Mouse (Mus musculus): Measurements from ENCODE around the gene Muc15. TPM values are rescaled to one million over a fixed set of nuclear protein-coding genes. Genes with fewer than 3 reads are reported as not detected.

Gene Muc15
- total RNA-seq (2015): not detected in 2 replicates
- total RNA-seq (2017): not detected in 2 replicates

DNA sequence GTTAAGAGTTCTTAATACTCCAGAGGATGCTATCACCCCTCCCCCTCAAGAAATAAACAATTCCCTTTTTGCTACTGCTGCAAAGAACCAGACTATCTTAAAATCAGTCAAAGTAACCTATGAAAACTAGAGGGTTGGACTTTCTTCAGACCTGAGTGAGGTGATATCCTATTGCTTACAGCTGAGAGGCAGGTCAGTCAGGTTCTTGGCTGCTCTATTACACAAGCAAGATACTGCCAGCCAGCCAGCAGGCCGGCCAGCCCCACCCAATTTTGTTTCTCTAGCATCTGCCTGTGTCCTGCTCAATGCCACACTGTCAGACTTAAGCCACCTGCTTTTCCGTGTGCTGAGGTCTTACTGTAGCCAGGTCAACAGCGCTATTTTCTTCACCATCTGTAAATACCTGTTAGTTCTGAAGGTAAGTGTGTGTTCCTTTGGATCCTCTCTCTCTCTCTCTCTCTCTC is at the start of gene Muc15:
Gene Muc15, plus strand, starts transcription at position 51 of the 464 bp plus-strand sequence.
- no peak for ATAC-seq (replicated peaks; ENCODE audit: poor library complexity)

DNA sequence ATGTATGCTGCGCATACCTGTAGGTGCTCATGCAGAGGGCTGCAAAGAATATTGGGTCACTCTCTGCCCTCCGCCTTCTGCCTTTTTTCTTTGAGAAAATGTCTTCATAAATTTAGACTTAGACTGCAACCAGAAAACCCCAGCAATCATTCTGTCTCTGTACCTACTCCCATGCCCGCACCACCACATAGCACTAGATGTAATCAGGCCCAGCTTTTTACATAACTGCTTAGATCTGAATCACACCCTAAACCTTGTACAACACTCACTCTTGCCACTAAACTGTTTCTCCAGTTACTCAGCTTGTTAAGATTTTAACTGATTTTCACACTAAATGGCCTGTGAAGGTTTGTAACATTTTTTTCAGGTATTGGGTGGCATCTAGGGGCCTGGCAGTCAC is 11.7 kb upstream of the Muc15 start:
- no peak for ATAC-seq (replicated peaks; ENCODE audit: poor library complexity)

DNA sequence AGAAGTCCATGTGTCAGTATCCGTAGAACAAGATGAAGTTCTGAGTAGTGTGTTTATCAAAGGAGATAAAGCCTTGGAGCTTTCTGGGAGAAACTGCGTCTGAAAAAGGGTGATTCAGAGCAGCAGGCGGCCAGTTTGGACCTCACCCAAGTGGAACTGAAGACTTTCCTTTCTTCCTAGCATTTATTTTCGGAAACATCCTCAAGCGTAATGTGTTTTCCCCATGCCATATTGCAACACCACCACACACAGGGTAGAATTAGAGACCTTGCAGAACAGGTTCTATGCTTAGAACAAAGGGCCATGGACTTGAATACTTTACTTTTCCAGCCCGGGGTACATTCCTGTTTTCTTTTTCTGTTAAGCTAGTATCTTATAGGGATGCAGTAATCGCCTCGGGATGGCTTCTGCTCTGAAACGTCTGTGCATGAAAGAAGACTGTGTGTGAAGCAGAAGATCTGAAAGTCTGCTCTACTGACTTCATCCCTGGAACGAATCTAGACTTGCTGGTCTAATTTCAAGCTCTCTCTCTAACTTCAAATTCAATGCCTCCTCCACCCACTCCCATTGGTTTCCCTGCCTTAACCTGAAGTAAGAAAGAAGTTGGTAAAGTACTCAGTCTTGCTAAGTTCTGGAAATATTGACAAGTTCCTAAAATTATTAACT is 11.0 kb upstream of the Muc15 start:
- ATAC-seq (replicated peaks; ENCODE audit: poor library complexity): no peak

DNA sequence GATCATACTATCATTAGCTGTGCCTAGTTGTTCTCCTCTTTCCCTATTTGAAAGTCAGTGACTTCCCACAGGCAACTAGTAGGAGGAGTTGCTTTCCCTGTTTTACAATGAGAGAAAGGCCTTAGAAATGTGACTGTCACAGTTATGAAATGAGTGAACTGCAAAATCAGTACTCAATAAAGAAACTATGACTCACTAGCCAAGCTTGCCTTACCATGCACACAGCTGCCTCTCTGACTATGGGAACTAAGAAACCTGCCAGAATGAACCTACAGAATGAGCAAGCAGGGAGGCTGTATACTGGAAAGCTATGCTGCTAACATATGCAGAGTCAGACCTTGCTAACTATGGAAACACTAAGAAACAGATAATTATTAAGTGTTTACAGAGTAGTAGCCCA is 2.1 kb upstream of the Muc15 start:
- ATAC-seq (replicated peaks; ENCODE audit: poor library complexity): no peak

DNA sequence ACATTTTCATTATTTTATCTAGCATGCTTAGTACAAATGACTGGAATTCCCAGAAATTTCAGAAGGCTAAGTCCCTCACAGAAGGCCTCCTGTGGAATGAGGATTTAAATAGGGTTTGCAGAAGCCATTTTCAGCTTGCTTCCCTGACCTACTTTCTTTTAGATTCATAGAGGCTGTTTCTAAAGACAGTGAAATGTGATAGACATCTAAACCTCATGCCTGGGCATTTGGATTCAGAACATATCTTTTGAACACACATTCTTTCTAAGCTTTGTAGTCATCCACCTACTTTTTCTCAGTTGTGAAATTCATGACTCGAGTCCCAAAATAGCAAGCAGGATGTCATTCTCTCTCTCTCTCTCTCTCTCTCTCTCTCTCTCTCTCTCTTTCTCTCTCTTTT is 1.1 kb downstream of the Muc15 start:
- no peak for ATAC-seq (replicated peaks; ENCODE audit: poor library complexity)

DNA sequence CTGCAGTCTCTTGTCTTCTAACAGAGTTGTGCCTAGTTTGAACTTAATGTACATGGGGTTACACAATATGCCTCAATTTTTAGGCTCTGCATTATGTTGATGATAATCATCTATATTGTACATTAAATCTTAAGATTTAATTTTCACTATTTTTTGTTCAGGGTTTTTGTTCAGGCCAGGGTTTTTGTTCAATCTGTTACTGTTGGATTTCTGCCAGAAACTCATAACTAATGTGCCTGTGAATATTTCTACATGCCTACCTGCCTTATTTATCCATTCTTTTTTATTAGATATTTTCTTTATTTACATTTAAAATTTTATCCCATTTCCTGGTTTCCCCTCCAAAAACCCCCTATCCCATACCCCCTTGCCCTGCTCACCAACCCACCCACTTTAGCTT is 5.0 kb downstream of the Muc15 start:
- ATAC-seq (replicated peaks; ENCODE audit: poor library complexity): no peak

DNA sequence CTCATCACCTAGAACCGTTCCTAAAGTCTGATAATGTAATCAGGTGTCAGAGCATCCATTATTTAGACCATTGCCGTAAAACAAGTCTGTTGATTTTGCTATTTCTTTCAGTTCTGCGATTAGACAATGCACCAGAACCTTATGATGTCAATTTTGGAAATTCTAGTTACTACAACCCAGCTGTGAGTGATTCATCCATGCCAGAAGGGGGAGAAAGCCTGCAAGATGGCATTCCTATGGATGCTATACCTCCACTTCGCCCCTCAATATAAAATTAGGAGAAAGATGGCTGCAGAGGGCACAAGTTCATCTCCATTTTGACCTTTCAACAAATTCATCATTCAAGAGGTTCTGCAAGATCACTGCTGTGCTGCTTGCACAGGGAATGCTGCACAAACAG is 16.1 kb downstream of the Muc15 start:
- no peak for ATAC-seq (replicated peaks; ENCODE audit: poor library complexity)

DNA sequence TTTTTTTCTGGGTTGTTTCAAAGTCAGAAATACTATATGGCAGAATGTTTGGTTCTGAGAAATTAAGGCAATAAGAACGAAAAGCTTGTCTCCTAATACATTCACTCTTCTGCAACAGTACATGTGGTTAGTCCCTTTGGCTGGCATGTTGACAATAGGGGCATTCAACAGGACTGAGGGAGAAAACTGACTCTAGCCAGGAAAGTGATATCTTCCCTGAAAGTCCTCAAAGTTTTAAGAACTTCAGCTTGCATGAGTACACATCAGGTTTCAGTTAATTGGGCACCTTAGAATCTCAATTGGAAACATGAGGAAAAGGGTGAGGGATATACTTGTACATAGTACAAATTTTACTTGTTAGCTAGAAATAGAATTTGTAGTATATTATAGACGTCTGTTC is 16.8 kb downstream of the Muc15 start:
- no peak for ATAC-seq (replicated peaks; ENCODE audit: poor library complexity)

DNA sequence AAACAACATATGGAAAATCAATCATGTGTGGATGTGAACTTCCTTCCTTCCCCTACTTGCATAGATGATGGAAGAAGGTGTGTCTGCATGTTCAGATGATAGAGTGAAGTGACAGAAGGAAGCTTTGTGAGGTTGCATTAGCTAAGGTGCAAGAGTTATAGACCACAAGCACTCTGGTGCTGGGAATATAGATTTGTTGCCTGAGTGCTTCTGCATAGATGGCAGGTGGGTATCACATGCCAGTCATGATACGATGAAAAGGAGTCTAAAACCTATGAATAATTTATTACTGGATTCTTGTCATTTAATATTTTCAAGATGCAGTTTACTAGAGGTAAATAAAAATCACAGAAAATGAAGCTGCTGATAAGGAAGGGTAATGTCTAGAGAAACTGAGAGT is 18.6 kb downstream of the Muc15 start:
- no peak for ATAC-seq (replicated peaks; ENCODE audit: poor library complexity)

DNA sequence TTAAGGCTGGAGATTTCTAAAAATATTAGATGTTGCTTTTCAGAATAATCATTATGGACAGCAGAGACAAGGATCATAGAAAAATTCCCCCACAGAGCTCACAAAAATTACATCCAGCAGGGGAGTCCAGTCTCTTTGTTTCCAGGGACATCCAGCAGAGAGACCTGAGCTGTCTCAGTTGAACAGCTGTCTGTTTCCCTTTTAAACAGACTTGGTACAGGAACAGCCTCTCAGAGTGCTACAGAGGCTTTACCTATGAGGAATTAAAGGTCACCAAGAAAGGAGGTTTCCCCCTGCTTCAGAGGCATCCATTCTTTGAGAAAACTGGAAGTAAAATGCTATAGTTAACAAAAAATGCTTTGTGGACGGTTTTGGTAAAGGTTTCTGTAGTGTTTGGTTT is 19.4 kb downstream of the Muc15 start:
- no peak for ATAC-seq (replicated peaks; ENCODE audit: poor library complexity)

DNA sequence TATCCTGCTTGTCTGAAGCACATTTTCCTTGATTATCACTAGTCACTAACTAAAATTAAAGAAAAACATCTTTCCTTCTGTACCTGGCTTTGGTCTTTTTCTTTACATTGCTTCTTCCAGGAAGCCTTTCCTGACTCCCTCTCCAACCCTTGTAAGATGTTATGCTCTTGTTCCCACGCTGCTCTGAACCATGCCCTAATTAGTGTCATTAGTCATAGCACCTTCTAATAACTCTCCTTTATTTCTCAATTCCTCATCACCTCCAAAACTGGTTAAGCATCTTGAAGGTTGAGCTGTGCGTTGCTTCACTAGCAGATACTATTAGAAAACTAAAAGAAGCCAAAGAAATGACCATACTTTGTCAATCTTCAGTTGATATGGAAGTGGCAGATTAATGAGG is 36.4 kb downstream of the Muc15 start:
- ATAC-seq (replicated peaks; ENCODE audit: poor library complexity): no peak

DNA sequence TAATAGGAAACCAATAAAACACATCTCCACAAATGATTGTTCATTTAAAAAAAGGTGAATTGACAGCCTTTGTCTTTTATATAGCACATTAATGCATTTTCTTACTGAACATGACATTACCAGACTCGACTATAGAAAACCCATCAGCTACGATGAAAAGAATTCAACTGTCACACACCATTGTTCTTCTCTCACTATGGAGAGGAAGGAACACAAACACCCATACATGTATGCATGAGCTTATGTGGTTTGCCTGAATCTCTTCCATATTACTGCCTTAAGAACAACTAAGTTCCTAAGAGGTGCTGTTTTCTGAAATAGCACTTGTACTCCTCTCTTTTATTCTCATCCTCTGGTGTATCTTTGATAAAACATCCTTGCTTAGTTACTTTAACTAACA is 38.3 kb downstream of the Muc15 start:
- no peak for ATAC-seq (replicated peaks; ENCODE audit: poor library complexity)

DNA sequence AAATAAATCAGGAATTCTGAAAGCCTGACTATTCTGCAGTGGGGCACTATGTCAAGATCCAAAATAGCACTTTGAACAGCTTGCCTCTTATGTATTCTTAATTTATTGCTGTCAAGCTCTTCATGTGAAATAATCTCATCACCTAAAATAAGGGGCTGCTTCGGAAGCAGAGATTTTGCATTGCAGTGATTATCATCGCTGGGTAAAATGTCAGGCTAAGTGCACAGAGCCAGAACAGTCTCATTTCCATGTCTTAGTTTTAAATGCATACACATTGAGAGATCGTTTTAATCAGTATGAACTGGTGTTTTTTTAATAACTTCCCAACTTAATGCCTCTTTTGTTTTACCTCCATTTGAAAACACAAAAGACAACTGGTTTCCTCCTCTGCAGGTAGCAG is 66.3 kb downstream of the Muc15 start:
- ATAC-seq (replicated peaks; ENCODE audit: poor library complexity): no peak

Other genes starting within 250 kb of the Muc15 start
- not detected in 2 replicates for gene Slc5a12, start 124.0 kb upstream of the Muc15 start, total RNA-seq (2015)
- not detected in 2 replicates for gene Slc5a12, start 124.0 kb upstream of the Muc15 start, total RNA-seq (2017)
- not detected in 2 replicates for gene Ano3, start 229.6 kb downstream of the Muc15 start, total RNA-seq (2015)
- gene Ano3, start 229.6 kb downstream of the Muc15 start, total RNA-seq (2017): not detected in 2 replicates

Measured in megakaryocyte progenitor cell, adult 5-6 weeks (primary cell).